Mouse (Mus musculus) embryo, embryonic 10.5 days (tissue): ENCODE measurements around the gene Zbtb25.

Source experiments
- DNase-seq: peaks from one replicate; pipeline ENCODE4 v3.0.0-alpha.2; 2015; ENCODE audit warnings: low spot score

Zbtb25 gene

GRCm38 (mm10) chr12:76376649-76377048, 7.2 kb upstream of the Zbtb25 start:
- DNase-seq: peak; percentile 60

GRCm38 (mm10) chr12:76375506-76375905, 6.1 kb upstream of the Zbtb25 start:
- no peak for DNase-seq

- no peak for DNase-seq
Measured at GRCm38 (mm10) chr12:76374911-76375310, 5.5 kb upstream of the Zbtb25 start.

- no peak for DNase-seq
Measured at GRCm38 (mm10) chr12:76373991-76374390, 4.6 kb upstream of the Zbtb25 start.

GRCm38 (mm10) chr12:76372881-76373818, 3.7 kb upstream of the Zbtb25 start:
- no peak for DNase-seq

- no peak for DNase-seq
Measured at GRCm38 (mm10) chr12:76372046-76372445, 2.6 kb upstream of the Zbtb25 start.

GRCm38 (mm10) chr12:76370831-76371571, 1.6 kb upstream of the Zbtb25 start:
- peak; percentile 84 for DNase-seq

GRCm38 (mm10) chr12:76369978-76370830, 802 bp upstream of the Zbtb25 start, which contains the start of gene Zbtb1:
TSS of gene Zbtb1 (plus strand) at chr12:76370266.
- peak; percentile 78 for DNase-seq

- peak; percentile 79 for DNase-seq
Measured at GRCm38 (mm10) chr12:76368790-76369205, 604 bp downstream of the Zbtb25 start.

- no peak for DNase-seq
Measured at GRCm38 (mm10) chr12:76368201-76368789, 1.1 kb downstream of the Zbtb25 start.

- DNase-seq: peak; percentile 70
Measured at GRCm38 (mm10) chr12:76367096-76367995, 2.1 kb downstream of the Zbtb25 start.

GRCm38 (mm10) chr12:76366276-76366675, 3.1 kb downstream of the Zbtb25 start:
- DNase-seq: no peak

- DNase-seq: no peak
Measured at GRCm38 (mm10) chr12:76362303-76362676, 7.1 kb downstream of the Zbtb25 start.

- no peak for DNase-seq
Measured at GRCm38 (mm10) chr12:76361405-76362302, 7.7 kb downstream of the Zbtb25 start.

GRCm38 (mm10) chr12:76360868-76361267, 8.5 kb downstream of the Zbtb25 start:
- no peak for DNase-seq

GRCm38 (mm10) chr12:76349680-76350220, 19.7 kb downstream of the Zbtb25 start:
- DNase-seq: no peak

- DNase-seq: no peak
Measured at GRCm38 (mm10) chr12:76345759-76346455, 23.5 kb downstream of the Zbtb25 start.

- peak; percentile 81 for DNase-seq
Measured at GRCm38 (mm10) chr12:76341080-76341479, 28.3 kb downstream of the Zbtb25 start.
